Mouse (Mus musculus) adrenal gland, adult 10 weeks (tissue): ENCODE measurements around the gene Epha7. TPM values are rescaled to one million over a fixed set of nuclear protein-coding genes. Genes with fewer than 3 reads are reported as not detected.

ENCODE experiments used
- polyA plus RNA-seq: library from polyadenylated mRNA; stranded (reverse); fragments of 350-450 nt; fragmentation: Illumina TruSeq; extraction: RNeasy Lipid Tissue Mini Kit (QIAGEN cat#74804); gene quantifications from one replicate; pipeline ENCODE4 v1.2.3, GENCODE M21; 2014; ENCODE audit warnings: low read depth, low replicate concordance

Epha7 gene
- 3.4 TPM for polyA plus RNA-seq

GRCm38 (mm10) chr4:28812691-28813289 lies at the start of gene Epha7:
TSS of gene Epha7 (plus strand) at chr4:28813131.

